16 mouse cellular contexts compared by ENCODE assay signal in the genomic region with DNA sequence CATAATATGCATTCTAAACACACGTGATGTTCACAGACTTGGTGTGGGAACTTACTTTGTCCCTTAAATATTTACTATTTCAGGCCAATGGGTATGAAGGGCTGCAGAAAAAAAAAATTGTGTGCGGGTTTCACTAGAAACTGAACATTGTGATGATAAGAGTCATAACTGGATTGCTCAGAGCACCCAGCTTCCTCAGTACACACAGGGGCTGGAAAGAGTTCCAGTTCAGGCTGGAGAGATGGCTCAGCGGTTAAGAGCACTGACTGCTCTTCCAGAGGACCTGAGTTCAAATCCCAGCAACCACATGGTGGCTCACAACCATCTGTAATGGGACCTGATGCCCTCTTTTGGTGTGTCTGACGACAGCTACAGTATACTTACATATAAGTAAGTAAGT. TPM values are rescaled to one million over a fixed set of nuclear protein-coding genes. Genes with fewer than 3 reads are reported as not detected.
DNase-seq lines count a peak whose midpoint lies in the region; TF ChIP-seq lines count a peak whose summit lies in the region.
"Not testable (repeated sequence)": the region's sequence is repeated elsewhere in the genome, so short reads cannot be mapped to it uniquely, and the experiment has no call there.
"Had no signal": no experiment of that assay in that cellular context is flagged by ENCODE, and none has a peak within 500 bp of the region (broad histone marks: within the 10 kb centered on the region; RNA-seq: fewer than 3 reads in every experiment).

No protein-coding gene starts in this region.

- not testable (repeated sequence) for H3K4me3 ChIP-seq in CH12.LX (replicated peaks in 1 of 3; ENCODE audit: low read depth in 2 of 3, low read length in 2 of 3, poor library complexity in 1 of 3); MEL (ENCODE audit: control insufficient read depth in 1 of 2, insufficient read depth in 1 of 2, low read depth in 2 of 2, low read length in 2 of 2)

- not testable (repeated sequence) for H3K36me3 ChIP-seq in CH12.LX (replicated peaks in 1 of 2; ENCODE audit: control insufficient read depth in 1 of 2, insufficient read depth in 1 of 2, low read length in 1 of 2); MEL (ENCODE audit: control insufficient read depth in 1 of 2, insufficient read depth in 2 of 2, low read length in 2 of 2)

- dilution Hi-C loops in CH12.LX (cut with MboI; ENCODE audit: extremely low pct_ligation_motif_present, extremely low pct_unique_long_range_greater_than_20kb, low sequenced_read_pairs): not testable (repeated sequence)

- TF ChIP-seq CTCF in CH12.LX (conservative IDR thresholded peaks at IDR 0.05 in 1 of 2, IDR thresholded peaks at IDR 0.05 in 1 of 2; ENCODE audit: low read depth in 2 of 2, low read length in 2 of 2); MEL (IDR thresholded peaks at IDR 0.05 in 2 of 3, conservative IDR thresholded peaks at IDR 0.05 in 1 of 3; ENCODE audit: control insufficient read depth in 1 of 3, insufficient read depth in 1 of 3, low read depth in 2 of 3, low read length in 3 of 3, poor library complexity in 1 of 3, severe bottlenecking in 1 of 3): not testable (repeated sequence)

- TF ChIP-seq RAD21 in CH12.LX (IDR thresholded peaks at IDR 0.05; ENCODE audit: low read depth, low read length); MEL (IDR thresholded peaks at IDR 0.05; ENCODE audit: low read depth, low read length): not testable (repeated sequence)

- H3K4me2 ChIP-seq in CH12.LX (ENCODE audit: insufficient read depth, low read depth, poor library complexity, severe bottlenecking): not testable (repeated sequence)

- not testable (repeated sequence) for H3K27ac ChIP-seq in CH12.LX (ENCODE audit: insufficient read depth, low read depth); MEL (ENCODE audit: control insufficient read depth, low read depth, low read length)

- H3K9ac ChIP-seq in CH12.LX (ENCODE audit: insufficient read depth, low read depth); MEL (ENCODE audit: control insufficient read depth, low read depth, low read length, poor library complexity, severe bottlenecking): not testable (repeated sequence)

- not testable (repeated sequence) for H3K9me3 ChIP-seq in CH12.LX (replicated peaks; ENCODE audit: low read length); MEL (replicated peaks; ENCODE audit: insufficient read depth, low read length)

- DNase-seq in CH12.LX (ENCODE audit: extremely low read depth): not testable (repeated sequence)
- peak; percentile 13 for DNase-seq in MEL (ENCODE audit: low read depth, low spot score)

- peaks cover 3 to 13% of the 10 kb centered on the region in 2 experiments for H3K4me1 ChIP-seq in CH12.LX (ENCODE audit: control insufficient read depth in 1 of 2, insufficient read depth in 2 of 2)
- not testable (repeated sequence) for H3K4me1 ChIP-seq in MEL (ENCODE audit: control insufficient read depth in 1 of 2, insufficient read depth in 2 of 2, low read length in 2 of 2)

- in situ Hi-C loops in CH12.LX (cut with MboI; ENCODE audit: low pct_ligation_motif_present, low pct_unique_long_range_greater_than_20kb, low sequenced_read_pairs): loop anchor here (10.0 kb wide), 1 partner anchor 53 kb away; no protein-coding TSS in a partner anchor

- TF ChIP-seq EP300 in CH12.LX (IDR thresholded peaks at IDR 0.05; ENCODE audit: low read length); MEL (IDR thresholded peaks at IDR 0.05; ENCODE audit: low read depth in 1 of 2, low read length in 2 of 2): not testable (repeated sequence)

- not testable (repeated sequence) for H3K27me3 ChIP-seq in CH12.LX (replicated peaks); MEL (ENCODE audit: control insufficient read depth in 1 of 2, insufficient read depth in 2 of 2, low read length in 2 of 2)

- not testable (repeated sequence) for TF ChIP-seq POLR2A in CH12.LX (IDR thresholded peaks at IDR 0.05; ENCODE audit: low read depth, low read length); MEL (IDR thresholded peaks at IDR 0.05; ENCODE audit: control insufficient read depth in 1 of 2, insufficient read depth in 1 of 2, low read depth in 1 of 2, low read length in 2 of 2, poor library complexity in 1 of 2)

- H3K79me2 ChIP-seq in CH12.LX (replicated peaks; ENCODE audit: control insufficient read depth, extremely low read depth, insufficient read depth, poor library complexity, severe bottlenecking); MEL (ENCODE audit: control insufficient read depth, insufficient read depth, low read length, poor library complexity): not testable (repeated sequence)

TF ChIP-seq in CH12.LX, 34 proteins besides CTCF, POLR2A, EP300 and RAD21:
- peak; percentile 85 for TF ChIP-seq TBP (conservative IDR thresholded peaks at IDR 0.05; ENCODE audit: low read depth, low read length)
TF ChIP-seq in CH12.LX: peak in this region for 1; not testable (repeated sequence) for 33.

TF ChIP-seq in MEL, 35 proteins besides CTCF, POLR2A, EP300 and RAD21:
- TF ChIP-seq TBP (IDR thresholded peaks at IDR 0.05; ENCODE audit: low read depth, low read length): peak; percentile 92

RNA-seq across cellular contexts. Expression of a gene that starts 7.5 kb away (rescaled TPM):
- total RNA-seq in CH12.LX (2012; rRNA removed): not detected in 2 replicates
- total RNA-seq in CH12.LX (2014; rRNA removed): not detected in 2 replicates
- polyA plus RNA-seq in CH12.LX (2012; ENCODE audit: insufficient read length, low read depth): not detected in 2 replicates
- total RNA-seq in MEL (2012; rRNA removed): not detected in 2 replicates
- polyA plus RNA-seq in MEL (2012; ENCODE audit: insufficient read depth in 1 of 2, insufficient read length in 2 of 2, low read depth in 1 of 2, low replicate concordance in 2 of 2, missing spikeins in 1 of 2): not detected
- total RNA-seq: adrenal gland, adult 18-20 months; adrenal gland, adult 2 months; adrenal gland, adult 8-10 months; adrenal gland, postnatal 10 days; adrenal gland, postnatal 14 days; adrenal gland, postnatal 25 days; adrenal gland, postnatal 36 days; adrenal gland, postnatal 4 days had no signal
- polyA plus RNA-seq: activated CD4-positive, CD25-positive, alpha-beta regulatory T cell, adult 4 months; adrenal gland, adult 2 months; C2C12; CD4-positive, CD25-positive, alpha-beta regulatory T cell, adult 4 months; cerebellum, adult 2 months; G1E; Patski had no signal
